Mouse (Mus musculus) midbrain, embryonic 14.5 days (tissue): ENCODE data around the gene Sp6. TPM values are rescaled to one million over a fixed set of nuclear protein-coding genes. Genes with fewer than 3 reads are reported as not detected.
A peak's percentile ranks its signal among the peaks of the same experiment; 100 is the strongest.

Experiments used
- ATAC-seq: fragments of 200-750 bp; cut with Nextera tagmentation; 2 replicates; pipeline ENCODE4 v1.8.0; 2017; ENCODE audit warnings: moderate number of reproducible peaks, moderate library complexity; ENCODE audit not compliant: low FRiP score, low TSS enrichment
- DNase-seq: peaks from one replicate; pipeline ENCODE4 v3.0.0-alpha.2; 2015
- H3K27ac ChIP-seq: fragments of 300-500 bp; sonication (generic); replicated peaks from 2 replicates; pipeline ENCODE4 v1.5.1; 2014; ENCODE audit warnings: mild to moderate bottlenecking, low read depth, low read length, moderate library complexity
- H3K27me3 ChIP-seq: fragments of 300-500 bp; sonication (generic); 2 replicates; pipeline ENCODE4 v1.6.1; 2014; ENCODE audit warnings: low read length, control low read depth, mixed read lengths; ENCODE audit not compliant: control insufficient read depth, insufficient read depth
- H3K36me3 ChIP-seq: fragments of 300-500 bp; sonication (generic); 2 replicates; pipeline ENCODE4 v1.6.1; 2014; ENCODE audit warnings: low read length, control low read depth; ENCODE audit not compliant: control insufficient read depth, insufficient read depth
- H3K4me1 ChIP-seq: fragments of 300-500 bp; sonication (generic); 2 replicates; pipeline ENCODE4 v1.6.1; 2014; ENCODE audit warnings: mild to moderate bottlenecking, antibody characterized with exemption, low read length, control low read depth; ENCODE audit not compliant: control insufficient read depth, insufficient read depth
- H3K4me2 ChIP-seq: fragments of 300-500 bp; sonication (generic); 2 replicates; pipeline ENCODE4 v1.6.1; 2014; ENCODE audit warnings: mild to moderate bottlenecking, low read length, moderate library complexity
- H3K4me3 ChIP-seq: fragments of 300-500 bp; sonication (generic); replicated peaks from 2 replicates; pipeline ENCODE4 v1.5.1; 2014; ENCODE audit warnings: low read depth, low read length
- H3K9ac ChIP-seq: fragments of 300-500 bp; sonication (generic); replicated peaks from 2 replicates; pipeline ENCODE4 v1.6.1; 2014; ENCODE audit warnings: mild to moderate bottlenecking, low read length, moderate library complexity
- H3K9me3 ChIP-seq: fragments of 300-500 bp; sonication (generic); 2 replicates; pipeline ENCODE4 v1.6.1; 2016; ENCODE audit warnings: low read length, control low read depth, mixed read lengths; ENCODE audit not compliant: control insufficient read depth
- WGBS: fragments of 180-500 bp; shearing (Covaris S2); extraction: QIAGEN DNeasy Blood & Tissue Kit; methylation state at CpG from one replicate; pipeline ENCODE4 v1.1.7; 2014; 5-methylcytosine and 5-hydroxymethylcytosine counted together
- polyA plus RNA-seq: library from polyadenylated mRNA; unstranded; fragments of >200 nt; fragmentation: Nextera tagmentation; extraction: Ambion mirVana; gene quantifications from 2 replicates; pipeline ENCODE4 v1.2.1, GENCODE M21; 2014

Gene Sp6
- polyA plus RNA-seq, 1 experiment from 2014 or later: not detected

DNA sequence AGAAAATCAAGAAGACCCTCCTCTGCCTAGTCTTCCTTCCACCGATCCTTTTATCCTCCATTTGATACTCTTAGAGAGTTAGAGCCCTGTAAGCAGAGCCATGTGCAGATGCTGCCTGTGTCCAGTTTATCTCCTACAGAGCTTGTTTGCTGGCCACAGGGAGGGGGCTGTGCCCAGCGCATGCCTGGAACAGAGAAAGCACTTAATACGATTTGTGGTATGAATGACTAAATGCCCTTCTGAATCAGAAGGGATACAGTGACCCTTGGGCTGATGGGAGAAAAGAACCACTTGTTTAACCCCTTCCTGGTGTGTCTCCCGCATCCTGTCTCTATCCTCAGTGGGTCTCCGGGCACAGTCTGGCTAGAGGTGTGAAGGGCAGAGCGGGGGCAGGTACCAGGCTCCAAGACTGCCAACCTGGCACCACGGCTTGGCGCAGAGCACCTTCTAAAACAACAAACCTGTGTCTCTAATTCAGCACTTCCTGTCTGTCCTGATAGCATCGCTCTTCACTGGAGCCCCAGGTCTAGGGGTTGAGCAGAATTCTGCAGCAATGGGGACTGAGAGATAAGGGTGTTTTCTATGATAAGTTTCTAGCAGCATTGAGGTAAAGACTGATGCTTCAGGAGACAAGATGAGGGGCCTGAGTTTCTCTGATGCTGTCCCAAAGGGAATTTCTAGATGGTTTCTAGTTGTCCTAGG is 6.0 kb upstream of the Sp6 start:
- Histone ChIP-seq H3K4me3 (no peak overlapping the region), H3K36me3 (no peaks in the 10 kb centered on the region), H3K27ac (no peak overlapping the region), H3K27me3 (no peaks in the 10 kb centered on the region), H3K9ac (no peak overlapping the region), H3K9me3 (no peaks in the 10 kb centered on the region), H3K4me2 (no peak overlapping the region), H3K4me1 (no peaks in the 10 kb centered on the region)
- ATAC-seq (no peak), DNase-seq (no peak)
- 76% methylated on average over 9 of the region's 9 CpGs for WGBS

DNA sequence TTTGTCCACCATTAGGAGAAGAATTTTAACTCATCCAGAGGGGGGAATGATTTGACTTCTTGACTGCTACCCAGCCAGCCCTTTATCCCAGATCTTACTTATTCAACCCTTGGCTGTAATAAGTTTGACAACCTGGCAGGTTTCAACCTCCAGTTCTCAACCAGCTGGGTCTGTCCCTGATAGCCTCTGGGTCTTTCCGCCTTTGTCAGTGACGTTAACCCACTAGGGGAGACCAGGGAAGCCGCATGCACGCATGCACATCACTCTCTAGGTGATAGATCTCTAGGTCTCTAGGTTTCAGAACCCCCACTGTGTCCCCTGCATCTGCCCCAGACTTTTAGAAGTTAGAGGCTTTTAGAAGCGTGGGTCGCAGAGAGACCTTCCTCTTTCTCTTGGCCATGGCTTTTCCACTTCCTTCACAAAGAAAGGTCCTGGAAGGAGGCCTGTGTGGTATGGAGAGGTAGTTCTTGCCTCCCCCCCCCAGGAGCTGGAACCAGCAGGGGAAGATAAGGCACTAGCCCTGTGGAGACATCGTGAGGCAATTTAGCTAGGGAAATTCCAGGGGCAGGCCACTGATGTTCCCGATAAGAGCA is 3.9 kb upstream of the Sp6 start:
- ATAC-seq (no peak), DNase-seq (no peak)
- Histone ChIP-seq H3K4me1 (no peaks in the 10 kb centered on the region), H3K36me3 (no peaks in the 10 kb centered on the region), H3K27me3 (no peaks in the 10 kb centered on the region), H3K9ac (no peak overlapping the region), H3K4me2 (no peak overlapping the region), H3K9me3 (no peaks in the 10 kb centered on the region), H3K27ac (no peak overlapping the region), H3K4me3 (no peak overlapping the region)
- 67% methylated on average over 8 of the region's 8 CpGs for WGBS

GRCm38 (mm10) chr11:97017696-97018582 is 4.7 kb downstream of the Sp6 start:
- H3K27me3 ChIP-seq: peaks cover 70% of the 10 kb centered on the region
- H3K9me3 ChIP-seq: no peaks in the 10 kb centered on the region
- no peak for DNase-seq
- no peaks in the 10 kb centered on the region for H3K36me3 ChIP-seq
- H3K4me2 ChIP-seq: peak overlapping the region; percentile 44
- peak overlapping the region; percentile 26 for H3K4me3 ChIP-seq
- under 1% methylated on average over 36 of the region's 36 CpGs for WGBS
- H3K4me1 ChIP-seq: peaks cover 7% of the 10 kb centered on the region; the same call in 1 of the 2 replicates
- 0 out of 2 replicates have a peak overlapping the region, but pooled peaks have one; percentile 12 for H3K9ac ChIP-seq
- H3K27ac ChIP-seq: no peak overlapping the region
- no peak for ATAC-seq

- 0 out of 2 replicates have a peak overlapping the region, but pooled peaks have one; percentile 12 for H3K9ac ChIP-seq
- H3K27me3 ChIP-seq: peaks cover 79% of the 10 kb centered on the region
- H3K4me2 ChIP-seq: peak overlapping the region; percentile 44
- H3K36me3 ChIP-seq: no peaks in the 10 kb centered on the region
- H3K27ac ChIP-seq: no peak overlapping the region
- no peaks in the 10 kb centered on the region for H3K9me3 ChIP-seq
- WGBS: under 1% methylated on average over 62 of the region's 68 CpGs
- DNase-seq (no peak), ATAC-seq (no peak)
- H3K4me1 ChIP-seq: peaks cover 7% of the 10 kb centered on the region; the same call in 1 of the 2 replicates
- H3K4me3 ChIP-seq: peak overlapping the region; percentile 26
These were observed 5.6 kb downstream of the Sp6 start for GRCm38 (mm10) chr11:97018583-97019344.

GRCm38 (mm10) chr11:97019345-97019708 is 6.1 kb downstream of the Sp6 start:
- 2% methylated on average over 13 of the region's 13 CpGs for WGBS
- H3K4me3 ChIP-seq: no peak overlapping the region
- no peak for DNase-seq

GRCm38 (mm10) chr11:97021121-97021765 is 8.0 kb downstream of the Sp6 start:
- Histone ChIP-seq H3K4me3 (peak overlapping the region; percentile 41; the same call in 1 of the 2 replicates), H3K27ac (no peak overlapping the region), H3K9ac (no peak overlapping the region), H3K27me3 (peaks cover 87% of the 10 kb centered on the region), H3K4me2 (peak overlapping the region; percentile 64), H3K36me3 (no peaks in the 10 kb centered on the region), H3K4me1 (peaks cover 10% of the 10 kb centered on the region; the same call in 1 of the 2 replicates), H3K9me3 (no peaks in the 10 kb centered on the region)
- WGBS: 1% methylated on average over 27 of the region's 27 CpGs
- ATAC-seq: no peak
- DNase-seq: no peak

More at GRCm38 (mm10) chr11:97019345-97019708, 6.1 kb downstream of the Sp6 start:
- H3K9me3 ChIP-seq: no peaks in the 10 kb centered on the region
- no peak overlapping the region for H3K4me2 ChIP-seq
- H3K36me3 ChIP-seq: no peaks in the 10 kb centered on the region
- H3K27me3 ChIP-seq: peaks cover 84% of the 10 kb centered on the region
- ATAC-seq: no peak
- H3K27ac ChIP-seq: no peak overlapping the region
- H3K4me1 ChIP-seq: peaks cover 7% of the 10 kb centered on the region; the same call in 1 of the 2 replicates
- no peak overlapping the region for H3K9ac ChIP-seq

DNA sequence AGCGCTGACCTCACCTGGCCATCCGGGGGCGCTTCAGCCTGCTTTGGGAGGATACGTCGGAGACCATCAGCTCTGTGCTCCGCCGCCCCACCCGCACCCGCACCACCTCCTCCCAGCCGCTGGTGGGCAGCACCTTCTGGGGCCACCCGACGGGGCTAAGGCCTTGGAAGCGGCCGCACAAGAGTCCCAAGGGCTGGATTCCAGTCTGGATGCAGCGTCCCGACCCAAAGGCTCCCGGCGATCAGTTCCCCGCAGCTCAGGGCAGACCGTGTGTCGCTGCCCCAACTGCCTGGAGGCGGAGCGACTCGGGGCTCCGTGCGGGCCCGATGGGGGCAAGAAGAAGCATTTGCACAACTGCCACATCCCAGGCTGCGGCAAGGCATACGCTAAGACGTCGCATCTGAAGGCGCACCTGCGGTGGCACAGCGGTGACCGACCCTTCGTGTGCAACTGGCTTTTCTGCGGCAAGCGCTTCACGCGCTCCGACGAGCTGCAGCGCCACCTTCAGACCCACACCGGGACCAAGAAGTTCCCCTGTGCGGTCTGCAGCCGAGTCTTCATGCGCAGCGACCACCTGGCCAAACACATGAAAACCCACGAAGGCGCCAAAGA is 8.8 kb downstream of the Sp6 start:
- Histone ChIP-seq H3K27ac (no peak overlapping the region), H3K4me1 (peaks cover 10% of the 10 kb centered on the region; the same call in 1 of the 2 replicates), H3K9ac (peak overlapping the region; percentile 36; the same call in 1 of the 2 replicates), H3K9me3 (no peaks in the 10 kb centered on the region), H3K27me3 (peaks cover 79% of the 10 kb centered on the region), H3K4me2 (peak overlapping the region; percentile 64), H3K4me3 (peak overlapping the region; percentile 41), H3K36me3 (no peaks in the 10 kb centered on the region)
- ATAC-seq: no peak
- under 1% methylated on average over 50 of the region's 50 CpGs for WGBS
- DNase-seq: peak; percentile 83
